Mouse (Mus musculus) spleen, postnatal 36 days (tissue): Measurements from ENCODE around the gene Cd68.
"Not testable (repeated sequence)": the region's sequence is repeated elsewhere in the genome, so short reads cannot be mapped to it uniquely, and the experiment has no call there.

Source experiments
- DNase-seq, 2 experiments: peaks; one replicate each; pipeline ENCODE4 v3.0.0; 2022; ENCODE audit warnings: low spot score in 2 of 2, mixed read lengths in 1 of 2

Gene Cd68

DNA sequence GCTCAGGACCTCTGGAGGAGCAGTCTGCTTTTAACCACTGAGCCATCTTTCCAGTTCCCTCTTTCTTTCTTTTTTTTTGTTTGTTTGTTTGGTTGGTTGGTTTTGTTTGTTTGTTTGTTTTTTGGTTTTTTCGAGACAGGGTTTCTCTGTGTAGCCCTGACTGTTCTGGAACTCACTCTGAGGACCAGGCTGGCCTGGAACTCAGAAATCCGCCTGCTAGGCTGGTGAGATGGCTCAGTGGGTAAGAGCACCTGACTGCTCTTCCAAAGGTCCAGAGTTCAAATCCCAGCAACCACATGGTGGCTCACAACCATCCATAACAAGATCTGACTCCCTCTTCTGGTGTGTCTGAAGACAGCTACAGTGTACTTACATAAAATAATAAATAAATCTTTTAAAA, 41.6 kb downstream of the Cd68 start:
- not testable (repeated sequence) for DNase-seq

DNA sequence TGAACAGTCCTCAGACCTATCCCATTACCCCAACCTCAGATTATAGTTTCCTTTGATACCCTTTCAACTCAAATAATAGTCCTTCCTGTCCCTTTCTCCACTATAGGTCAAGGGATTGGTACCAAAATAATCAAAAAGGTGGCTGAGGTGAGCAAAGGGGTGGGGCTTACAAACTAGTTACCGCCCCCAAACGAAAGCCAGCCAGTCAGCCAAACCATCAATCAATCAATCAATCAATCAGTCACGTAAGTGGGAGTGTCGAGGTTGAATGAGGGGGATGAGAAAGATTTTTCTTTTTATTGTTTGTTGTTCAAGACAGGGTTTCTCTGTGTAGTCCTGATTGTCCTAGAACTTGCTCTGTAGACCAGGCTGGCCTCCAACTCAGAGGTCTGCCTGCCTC, 42.9 kb downstream of the Cd68 start:
- no peak for DNase-seq

DNA sequence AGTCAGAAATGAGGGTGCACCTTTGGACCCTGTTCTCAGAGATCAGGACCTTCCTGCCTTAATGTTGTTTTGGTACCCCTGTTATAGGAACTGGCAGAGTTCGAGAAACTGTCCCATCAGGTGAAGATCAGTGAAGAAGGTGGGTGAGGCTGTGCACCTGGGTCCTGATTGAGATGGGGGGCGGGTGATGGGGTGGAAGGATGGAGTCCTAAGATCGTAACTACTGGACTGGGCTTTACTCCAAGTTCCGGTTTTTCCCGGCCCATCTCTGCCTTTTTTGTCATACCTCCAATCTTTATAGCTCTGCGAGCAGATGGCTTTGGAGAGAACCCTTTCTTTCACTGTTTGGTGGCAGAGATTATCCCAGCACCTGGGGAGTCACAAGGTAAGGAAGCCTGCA, 43.5 kb downstream of the Cd68 start:
- DNase-seq, result no peak

DNA sequence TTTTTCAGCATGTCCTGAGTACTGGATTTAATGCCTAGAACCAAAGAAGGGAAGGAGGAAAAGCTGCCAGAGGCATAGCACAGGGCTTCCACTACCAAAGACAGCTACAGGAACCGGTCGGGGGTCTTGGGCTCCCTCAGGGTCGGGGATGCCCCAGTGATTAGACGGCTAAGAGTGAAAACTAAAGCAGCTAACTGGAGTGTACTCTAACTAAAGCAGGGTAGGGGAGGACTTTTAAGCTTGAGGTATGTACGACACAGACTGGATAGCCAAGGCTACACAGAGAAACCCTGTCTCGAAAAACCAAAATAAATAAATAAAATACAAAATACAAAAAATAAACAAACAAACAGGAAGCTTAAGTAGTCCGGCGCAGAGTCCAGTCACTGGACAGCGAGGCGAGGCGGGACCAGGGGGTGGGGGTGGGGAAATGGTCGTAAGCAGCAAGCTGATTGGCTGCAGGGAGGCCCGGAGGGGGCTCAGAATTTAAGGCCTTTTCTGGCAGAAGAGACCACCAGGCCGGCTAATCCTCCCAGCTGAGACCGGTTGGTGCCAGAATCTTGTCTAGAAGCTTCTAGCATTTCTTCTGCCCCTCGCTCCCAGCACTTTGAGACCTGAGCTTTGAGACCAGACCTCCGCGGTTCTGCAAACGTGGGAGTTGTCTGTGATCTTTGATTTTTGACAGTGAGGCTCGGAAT, 44.2 kb downstream of the Cd68 start, which contains the start of gene Sat2:
Gene Sat2 (plus strand): TSS at position 454 of the 698 bp plus-strand sequence.
- no peak for DNase-seq

DNA sequence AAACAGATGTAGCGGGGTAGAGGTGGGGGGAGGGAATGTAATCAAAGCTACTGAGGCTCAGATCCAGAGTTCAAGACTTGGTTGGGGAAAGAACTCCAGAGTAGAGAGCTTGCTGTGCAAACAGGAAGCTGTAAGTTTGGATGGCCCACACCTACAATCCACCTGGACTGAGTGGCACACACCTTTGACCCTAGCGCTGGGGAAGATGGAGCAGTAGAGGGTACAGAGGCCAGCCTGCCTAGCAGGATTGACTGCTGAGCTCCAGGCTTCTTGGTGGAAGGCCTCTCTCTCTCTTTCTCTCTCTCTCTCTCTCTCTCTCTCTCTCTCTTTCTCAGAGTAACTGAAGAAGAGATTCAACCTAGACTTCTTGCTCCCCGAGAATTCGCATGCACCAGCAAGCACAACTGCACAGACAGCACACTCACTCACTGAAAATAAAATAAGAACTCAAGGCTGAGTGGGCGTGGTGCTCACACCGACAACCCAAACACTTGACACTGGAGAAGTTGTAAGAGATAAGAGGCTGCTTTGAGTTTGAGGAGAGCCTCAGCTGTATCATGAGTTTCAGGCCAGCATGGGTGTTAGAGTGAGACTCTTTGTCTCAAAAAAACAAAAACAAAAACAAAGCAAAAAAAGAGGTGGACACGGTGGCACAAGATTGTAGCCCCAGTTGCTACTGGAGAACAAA, 45.4 kb downstream of the Cd68 start:
- DNase-seq, result no peak

DNA sequence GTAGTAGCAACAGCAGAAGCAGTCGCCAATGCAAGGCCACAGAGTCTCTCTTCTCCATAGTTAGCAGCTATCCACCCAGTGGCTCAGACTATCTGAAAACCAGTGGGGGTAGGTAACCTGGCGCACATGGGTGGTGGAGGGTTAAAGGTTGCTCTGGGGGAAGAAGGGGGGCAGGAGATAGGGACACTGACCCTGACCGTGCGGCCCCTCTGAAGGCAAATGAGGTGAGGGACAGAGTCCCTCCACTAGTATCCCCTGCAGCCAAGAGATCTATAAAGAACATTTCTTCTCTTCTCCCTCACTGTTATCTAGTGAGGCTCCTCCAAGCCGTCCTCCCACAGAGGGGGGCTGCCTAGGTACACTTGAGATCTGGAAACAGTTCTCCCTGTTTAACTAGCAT, 48.1 kb downstream of the Cd68 start, which contains the start of gene Shbg:
Gene Shbg (minus strand): TSS at position 101 of the 400 bp plus-strand sequence.
- no peak for DNase-seq

DNA sequence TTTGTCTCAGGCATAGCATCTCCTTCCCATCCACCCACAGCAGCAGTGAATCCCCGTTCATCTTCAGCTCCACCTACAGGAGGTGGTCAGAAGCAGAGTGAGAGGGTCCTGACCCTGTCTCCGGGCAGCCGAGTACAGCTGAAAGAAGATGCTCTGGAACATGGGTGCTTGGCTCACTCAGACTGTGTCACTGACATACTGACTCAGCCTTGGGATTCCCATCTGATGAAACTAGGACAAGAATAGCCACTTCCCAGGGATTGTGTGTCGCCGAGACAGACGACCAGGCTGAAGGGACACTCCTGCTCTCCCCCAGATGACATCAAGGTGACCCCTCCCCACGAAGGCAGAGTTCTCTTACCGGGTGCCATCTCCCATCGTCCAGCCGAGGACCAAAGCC, 49.2 kb downstream of the Cd68 start:
- no peak for DNase-seq

DNA sequence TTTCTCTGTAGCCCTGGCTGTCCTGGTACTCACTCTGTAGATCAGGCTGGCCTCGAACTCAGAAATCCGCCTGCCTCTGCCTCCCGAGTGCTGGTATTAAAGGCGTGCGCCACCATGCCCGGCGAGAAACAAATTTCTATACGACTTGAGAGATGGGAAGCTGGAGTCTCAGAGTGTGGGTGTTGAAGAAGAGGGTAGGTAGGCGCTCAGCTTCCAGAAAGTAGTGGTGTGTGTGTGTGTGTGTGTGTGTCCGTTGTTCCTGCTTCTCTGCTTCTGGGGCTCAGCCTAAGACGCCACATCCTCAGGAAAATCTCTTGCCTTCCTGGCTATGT, 51.7 kb downstream of the Cd68 start:
- DNase-seq, result not testable (repeated sequence)
